Mouse (Mus musculus): ENCODE measurements around the gene E4f1. TPM values are rescaled to one million over a fixed set of nuclear protein-coding genes. Genes with fewer than 3 reads are reported as not detected.

The E4f1 gene
- polyA plus RNA-seq, 1 experiment from 2014 or later: 36.2 TPM

GRCm38 (mm10) chr17:24494627-24495335 lies 24.7 kb upstream of the E4f1 start:
- H3K27ac ChIP-seq (replicated peaks): 0 out of 2 replicates have a peak overlapping the region, but pooled peaks have one; percentile 28
- peak; percentile 39 for DNase-seq (ENCODE audit: low spot score)
- WGBS: 46% methylated on average over 2 of the region's 2 CpGs

GRCm38 (mm10) chr17:24490399-24490798 lies 20.3 kb upstream of the E4f1 start:
- Histone ChIP-seq H3K9me3 (replicated peaks) (no peaks in the 10 kb centered on the region), H3K36me3 (no peaks in the 10 kb centered on the region), H3K27ac (replicated peaks) (no peak overlapping the region), H3K4me3 (peak overlapping the region; percentile 88; the same call in 1 of the 2 replicates), H3K27me3 (ENCODE audit: low read depth, poor library complexity, severe bottlenecking) (peaks cover 41% of the 10 kb centered on the region), H3K4me1 (peaks cover 45% of the 10 kb centered on the region)
- WGBS: 80% methylated on average over 4 of the region's 4 CpGs
- DNase-seq (ENCODE audit: low spot score): no peak

More at GRCm38 (mm10) chr17:24494627-24495335, 24.7 kb upstream of the E4f1 start:
- Histone ChIP-seq H3K4me3 (no peak overlapping the region), H3K27me3 (ENCODE audit: low read depth, poor library complexity, severe bottlenecking) (peaks cover 12% of the 10 kb centered on the region), H3K4me1 (peaks cover 20% of the 10 kb centered on the region), H3K36me3 (peaks cover 39% of the 10 kb centered on the region), H3K9me3 (replicated peaks) (no peaks in the 10 kb centered on the region)

DNA sequence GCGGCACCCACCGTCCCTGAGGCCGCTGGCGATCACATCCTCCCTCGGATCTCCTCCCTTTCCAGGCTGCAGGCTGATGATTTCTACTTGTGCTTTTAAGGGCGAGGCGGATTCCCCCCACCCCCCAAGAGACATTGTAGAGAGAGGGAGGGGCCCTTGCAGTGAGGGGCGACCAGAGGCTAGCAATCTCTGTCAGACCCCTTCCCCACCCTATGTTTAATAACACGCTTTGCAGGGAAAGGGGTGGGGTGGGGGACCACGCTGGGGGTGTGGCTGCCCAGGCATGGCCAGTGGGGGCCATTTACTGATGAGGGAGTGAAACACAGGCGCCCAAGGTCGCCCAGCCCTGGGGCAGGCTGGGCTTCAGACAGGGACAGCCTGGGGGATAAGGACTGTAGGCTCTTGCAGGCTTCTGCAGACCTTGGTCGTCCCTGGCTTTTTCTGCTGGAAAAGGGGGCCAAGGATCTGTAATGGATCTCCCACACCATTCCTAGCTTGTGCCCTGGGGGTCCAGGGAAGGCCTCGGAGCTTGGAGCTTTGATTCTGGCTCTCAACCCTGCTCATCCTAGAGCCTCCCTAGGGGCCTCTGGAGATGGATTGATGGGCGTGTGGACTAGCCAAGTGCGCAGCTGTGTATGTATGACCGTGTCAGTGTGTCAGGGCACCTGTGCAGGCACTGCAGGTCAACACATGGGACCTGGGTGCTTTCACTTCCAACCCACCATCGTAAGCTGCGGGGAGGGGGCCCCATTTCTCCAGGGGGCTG lies 19.3 kb upstream of the E4f1 start:
- Histone ChIP-seq H3K4me3 (peak overlapping the region; percentile 88), H3K27me3 (ENCODE audit: low read depth, poor library complexity, severe bottlenecking) (peaks cover 41% of the 10 kb centered on the region), H3K27ac (replicated peaks) (peak overlapping the region; percentile 91), H3K4me1 (peaks cover 44% of the 10 kb centered on the region), H3K36me3 (no peaks in the 10 kb centered on the region), H3K9me3 (replicated peaks) (no peaks in the 10 kb centered on the region)
- 21% methylated on average over 19 of the region's 19 CpGs for WGBS
- DNase-seq (ENCODE audit: low spot score): no peak

DNA sequence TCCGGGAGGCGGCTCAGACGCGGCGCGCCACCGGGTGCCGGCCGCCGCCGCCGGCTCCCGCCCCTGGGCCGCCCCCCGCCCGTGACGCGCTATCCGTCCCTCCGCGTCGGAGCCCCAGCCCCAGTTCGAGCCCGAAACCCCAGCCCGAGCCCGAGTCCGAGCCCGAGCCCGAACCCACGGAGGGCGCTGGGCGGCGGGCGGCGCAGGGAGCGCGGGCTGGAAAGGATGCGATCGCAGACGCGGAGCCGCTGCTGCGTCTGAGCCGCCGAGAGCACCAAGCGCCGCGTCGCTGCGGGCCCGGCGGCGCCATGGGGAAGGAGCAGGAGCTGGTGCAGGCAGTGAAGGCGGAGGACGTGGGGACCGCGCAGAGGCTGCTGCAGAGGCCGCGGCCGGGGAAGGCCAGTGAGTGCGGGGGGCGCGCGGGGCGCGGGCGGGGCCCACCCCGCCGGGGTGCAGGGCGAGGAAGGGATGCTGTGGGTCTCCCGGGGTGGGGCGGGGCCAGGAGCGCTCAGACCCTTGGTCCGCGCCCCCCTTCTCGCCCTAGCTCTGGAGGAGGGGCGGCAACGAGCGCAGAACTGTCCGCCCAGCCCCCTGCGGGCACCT lies 18.6 kb upstream of the E4f1 start:
- peak overlapping the region; percentile 88 for H3K4me3 ChIP-seq
- no peaks in the 10 kb centered on the region for H3K9me3 ChIP-seq (replicated peaks)
- H3K27me3 ChIP-seq (ENCODE audit: low read depth, poor library complexity, severe bottlenecking): peaks cover 41% of the 10 kb centered on the region
- under 1% methylated on average over 77 of the region's 81 CpGs for WGBS
- peak overlapping the region; percentile 91 for H3K27ac ChIP-seq (replicated peaks)
- H3K4me1 ChIP-seq: peaks cover 44% of the 10 kb centered on the region
- no peaks in the 10 kb centered on the region for H3K36me3 ChIP-seq
- DNase-seq (ENCODE audit: low spot score): peak; percentile 69

DNA sequence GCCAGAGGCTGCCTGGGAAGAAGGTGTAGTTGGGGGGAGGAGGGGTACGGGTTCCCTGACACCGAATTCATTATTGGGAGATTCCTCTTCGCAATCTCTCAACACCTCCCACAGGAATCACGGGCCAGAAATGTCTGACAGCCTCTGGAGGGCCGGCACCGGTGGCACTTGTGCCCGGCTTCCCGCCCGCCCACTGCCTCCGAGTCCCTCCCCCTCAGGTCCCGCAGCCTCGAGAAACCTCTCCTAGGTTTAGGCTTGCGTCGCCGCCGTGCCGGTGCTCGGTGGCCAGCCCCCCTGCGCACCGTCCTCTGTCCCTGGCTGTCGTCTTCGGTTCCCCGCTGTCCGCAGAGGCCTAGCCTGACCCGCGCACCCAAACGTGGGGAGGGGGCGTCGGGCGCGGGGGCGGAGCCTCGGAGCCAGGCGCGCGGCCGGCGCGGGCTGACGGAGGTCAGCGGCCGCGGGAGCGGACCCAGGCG lies 18.1 kb upstream of the E4f1 start, which contains the start of gene Caskin1:
Gene Caskin1 (plus strand): TSS at position 416 of the 476 bp plus-strand sequence.
- peaks cover 41% of the 10 kb centered on the region for H3K27me3 ChIP-seq (ENCODE audit: low read depth, poor library complexity, severe bottlenecking)
- H3K9me3 ChIP-seq (replicated peaks): no peaks in the 10 kb centered on the region
- 0% methylated on average over 45 of the region's 45 CpGs for WGBS

GRCm38 (mm10) chr17:24485090-24485860 lies 15.2 kb upstream of the E4f1 start:
- Histone ChIP-seq H3K4me1 (peaks cover 36% of the 10 kb centered on the region), H3K36me3 (no peaks in the 10 kb centered on the region), H3K4me3 (peak overlapping the region; percentile 27; the same call in 1 of the 2 replicates), H3K9me3 (replicated peaks) (no peaks in the 10 kb centered on the region), H3K27ac (replicated peaks) (peak overlapping the region; percentile 57), H3K27me3 (ENCODE audit: low read depth, poor library complexity, severe bottlenecking) (peaks cover 34% of the 10 kb centered on the region)
- 50% methylated on average over 11 of the region's 11 CpGs for WGBS
- no peak for DNase-seq (ENCODE audit: low spot score)

More for the DNA sequence above, 18.1 kb upstream of the E4f1 start, which contains the start of gene Caskin1:
- H3K4me3 ChIP-seq: peak within 1 kb of the TSS; percentile 88
- no peaks in the 10 kb centered on the region for H3K36me3 ChIP-seq
- DNase-seq (ENCODE audit: low spot score): peak; percentile 55
- H3K27ac ChIP-seq (replicated peaks): peak within 1 kb of the TSS; percentile 91
- H3K4me1 ChIP-seq: peaks cover 44% of the 10 kb centered on the region

GRCm38 (mm10) chr17:24483495-24483894 lies 13.4 kb upstream of the E4f1 start:
- no peak overlapping the region for H3K27ac ChIP-seq (replicated peaks)
- H3K36me3 ChIP-seq: no peaks in the 10 kb centered on the region
- no peaks in the 10 kb centered on the region for H3K9me3 ChIP-seq (replicated peaks)
- no peak overlapping the region for H3K4me3 ChIP-seq
- 89% methylated on average over 3 of the region's 3 CpGs for WGBS
- DNase-seq (ENCODE audit: low spot score): no peak
- peaks cover 30% of the 10 kb centered on the region for H3K4me1 ChIP-seq
- peaks cover 19% of the 10 kb centered on the region for H3K27me3 ChIP-seq (ENCODE audit: low read depth, poor library complexity, severe bottlenecking)

DNA sequence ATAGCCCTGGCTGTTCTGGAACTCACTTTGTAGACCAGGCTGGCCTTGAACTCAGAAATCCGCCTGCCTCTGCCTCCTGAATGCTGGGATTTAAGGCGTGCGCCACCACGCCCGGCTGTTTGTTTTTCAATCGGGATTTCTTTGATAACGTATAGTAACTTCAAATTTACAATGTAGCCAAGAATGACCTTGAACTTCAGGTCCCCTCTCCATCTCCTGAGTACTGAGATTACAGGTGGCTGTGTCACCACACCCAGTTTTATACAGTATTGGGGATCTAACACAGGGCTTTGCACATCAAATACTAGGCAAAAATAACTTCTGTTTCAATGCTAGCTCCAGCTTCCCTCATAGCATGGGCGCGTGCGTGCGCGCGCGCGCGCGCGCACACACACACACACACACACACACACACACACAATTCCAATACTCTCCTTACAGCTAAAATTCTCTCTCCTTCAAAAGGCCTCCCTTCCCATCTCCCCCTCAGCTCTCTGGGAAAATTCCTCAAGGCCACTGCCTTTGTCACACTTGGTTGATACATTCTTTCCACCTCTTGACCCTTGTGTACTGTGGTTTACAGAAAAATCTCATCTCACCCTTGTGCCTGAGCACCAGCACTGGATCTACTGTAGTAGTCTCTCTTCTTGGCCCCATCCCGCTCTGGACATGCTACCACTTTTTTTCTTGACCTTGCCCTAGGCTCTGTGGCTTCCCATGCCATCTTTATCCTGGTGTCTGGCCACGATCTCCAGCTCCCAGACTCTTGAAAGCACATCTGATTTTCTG lies 11.1 kb upstream of the E4f1 start:
- WGBS: 94% methylated on average over 20 of the region's 20 CpGs
- no peak overlapping the region for H3K27ac ChIP-seq (replicated peaks)
- H3K27me3 ChIP-seq (ENCODE audit: low read depth, poor library complexity, severe bottlenecking): no peaks in the 10 kb centered on the region
- no peaks in the 10 kb centered on the region for H3K9me3 ChIP-seq (replicated peaks)
- no peak for DNase-seq (ENCODE audit: low spot score)
- H3K4me3 ChIP-seq: no peak overlapping the region
- peaks cover 19% of the 10 kb centered on the region for H3K36me3 ChIP-seq
- peaks cover 31% of the 10 kb centered on the region for H3K4me1 ChIP-seq

DNA sequence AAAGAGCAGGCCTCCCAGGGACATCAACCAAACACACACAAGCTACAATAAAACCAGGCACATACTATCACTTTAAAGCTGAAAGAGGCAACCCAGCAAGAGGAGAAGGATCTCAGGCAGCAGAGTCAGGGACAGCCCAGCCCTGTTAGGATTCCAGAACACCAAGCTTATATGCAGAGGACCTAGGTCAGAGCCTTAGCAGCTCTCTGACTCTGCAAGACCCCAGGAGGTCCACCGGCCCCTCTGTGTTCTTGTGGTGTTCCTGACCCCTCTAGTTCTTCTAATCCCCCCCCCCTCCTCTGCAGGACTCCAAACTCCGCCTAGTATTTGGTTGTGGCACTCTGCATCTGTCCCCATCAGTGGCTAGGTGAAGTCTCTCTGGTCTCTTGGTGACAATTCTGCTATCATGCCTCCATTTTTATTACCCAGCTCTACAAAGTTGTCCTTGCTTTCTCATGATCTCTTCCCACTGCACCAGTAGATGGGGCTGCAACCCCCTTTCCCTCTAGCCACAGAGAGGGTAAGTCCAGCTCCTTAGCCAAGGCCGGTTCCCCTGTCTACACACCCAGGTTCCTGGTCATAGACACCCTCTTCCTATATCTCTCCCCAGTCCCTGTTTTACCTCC lies 10.2 kb upstream of the E4f1 start:
- Histone ChIP-seq H3K9me3 (replicated peaks) (no peaks in the 10 kb centered on the region), H3K4me3 (peak overlapping the region; percentile 87; the same call in 1 of the 2 replicates), H3K27me3 (ENCODE audit: low read depth, poor library complexity, severe bottlenecking) (no peaks in the 10 kb centered on the region), H3K4me1 (peaks cover 27% of the 10 kb centered on the region), H3K27ac (replicated peaks) (0 out of 2 replicates have a peak overlapping the region, but pooled peaks have one; percentile 33), H3K36me3 (peaks cover 28% of the 10 kb centered on the region)
- DNase-seq (ENCODE audit: low spot score): no peak
- WGBS: 49% methylated on average over 3 of the region's 3 CpGs

- H3K36me3 ChIP-seq: peaks cover 37% of the 10 kb centered on the region
- H3K27me3 ChIP-seq (ENCODE audit: low read depth, poor library complexity, severe bottlenecking): no peaks in the 10 kb centered on the region
- no peaks in the 10 kb centered on the region for H3K9me3 ChIP-seq (replicated peaks)
- 36% methylated on average over 1 of the region's 1 CpGs for WGBS
- H3K27ac ChIP-seq (replicated peaks): peak overlapping the region; percentile 98
- peaks cover 24% of the 10 kb centered on the region for H3K4me1 ChIP-seq
- DNase-seq (ENCODE audit: low spot score): no peak
- H3K4me3 ChIP-seq: peak overlapping the region; percentile 87
These were observed 9.3 kb upstream of the E4f1 start for GRCm38 (mm10) chr17:24479431-24479830.
